Mouse (Mus musculus): ENCODE results near the gene Rsph10b. TPM values are rescaled to one million over a fixed set of nuclear protein-coding genes. Genes with fewer than 3 reads are reported as not detected.

Rsph10b gene
- polyA plus RNA-seq, 1 experiment = not detected

DNA sequence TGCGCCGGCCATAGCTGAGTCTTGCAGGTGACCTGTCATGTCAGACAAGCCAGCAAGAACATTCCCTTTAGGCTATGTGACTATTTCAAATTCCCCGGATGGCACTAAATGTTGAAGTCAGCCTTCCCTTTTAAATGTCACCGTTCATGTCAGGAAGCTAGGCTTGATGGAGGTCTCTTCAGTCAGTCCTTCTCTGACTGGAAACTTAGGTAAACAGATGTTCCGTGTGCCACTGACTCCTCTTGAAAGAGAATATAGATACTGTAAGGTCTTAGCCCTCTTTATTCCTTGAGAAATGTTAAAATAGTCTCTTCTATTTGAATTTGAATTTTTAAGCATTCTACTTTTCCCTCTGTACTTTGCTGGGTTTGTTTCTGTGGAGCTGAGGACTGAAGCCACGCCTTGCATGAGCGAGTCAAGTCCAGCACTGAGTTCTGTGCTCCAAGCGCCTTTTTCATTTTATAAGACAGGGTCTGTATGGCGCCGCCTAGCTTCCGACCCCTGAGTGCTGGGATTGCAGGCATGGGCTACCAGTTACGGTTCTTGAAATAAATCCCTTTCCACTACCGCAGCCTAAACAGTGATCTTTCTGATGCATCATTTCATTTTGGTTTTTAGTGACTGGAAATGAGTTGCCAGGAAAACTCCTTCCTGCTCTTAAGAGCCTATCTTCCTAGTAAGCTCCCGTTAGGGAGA lies 35.1 kb upstream of the Rsph10b start, which contains the start of gene Ankrd61:
Ankrd61 (minus strand) TSS at position 51 of the 696 bp plus-strand sequence.
- Histone ChIP-seq H3K27me3 (ENCODE audit: control insufficient read depth, insufficient read depth, insufficient read length) (no peaks in the 10 kb centered on the region), H3K36me3 (ENCODE audit: control insufficient read depth, insufficient read depth) (peaks cover 21% of the 10 kb centered on the region), H3K4me3 (no peak within 1 kb of the TSS), H3K79me2 (ENCODE audit: control insufficient read depth, insufficient read depth) (no peaks in the 10 kb centered on the region), H3K4me2 (ENCODE audit: low read depth) (no peak within 1 kb of the TSS), H3ac (ENCODE audit: control insufficient read depth, insufficient read length) (no peak within 1 kb of the TSS)
- TF ChIP-seq CEBPB (IDR thresholded peaks at IDR 0.05; ENCODE audit: insufficient read depth, poor library complexity, severe bottlenecking) (no peak), TCF3 (IDR thresholded peaks at IDR 0.05; ENCODE audit: insufficient read length, low read depth) (no peak), USF1 (IDR thresholded peaks at IDR 0.05; ENCODE audit: low read depth) (no peak), POLR2AphosphoS2 (IDR thresholded peaks at IDR 0.05; ENCODE audit: insufficient read length, low read depth) (no peak), MYOD1 (IDR thresholded peaks at IDR 0.05; ENCODE audit: control insufficient read depth in 1 of 3, insufficient read length in 2 of 3, low read depth in 2 of 3) (no peak), POLR2A (IDR thresholded peaks at IDR 0.05; ENCODE audit: insufficient read length, low read depth) (no peak), MYOG (IDR thresholded peaks at IDR 0.05; ENCODE audit: control insufficient read depth in 1 of 3, insufficient read depth in 1 of 3, insufficient read length in 2 of 3, low read depth in 2 of 3) (no peak), TCF12 (IDR thresholded peaks at IDR 0.05; ENCODE audit: insufficient read depth, poor library complexity, severe bottlenecking) (no peak), E2F4 (IDR thresholded peaks at IDR 0.05; ENCODE audit: insufficient read depth) (no peak), SRF (IDR thresholded peaks at IDR 0.05; ENCODE audit: control insufficient read depth, insufficient read length, low read depth) (no peak), MAX (IDR thresholded peaks at IDR 0.05; ENCODE audit: low read depth) (no peak), REST (IDR thresholded peaks at IDR 0.05; ENCODE audit: insufficient read depth, insufficient read length) (no peak)

DNA sequence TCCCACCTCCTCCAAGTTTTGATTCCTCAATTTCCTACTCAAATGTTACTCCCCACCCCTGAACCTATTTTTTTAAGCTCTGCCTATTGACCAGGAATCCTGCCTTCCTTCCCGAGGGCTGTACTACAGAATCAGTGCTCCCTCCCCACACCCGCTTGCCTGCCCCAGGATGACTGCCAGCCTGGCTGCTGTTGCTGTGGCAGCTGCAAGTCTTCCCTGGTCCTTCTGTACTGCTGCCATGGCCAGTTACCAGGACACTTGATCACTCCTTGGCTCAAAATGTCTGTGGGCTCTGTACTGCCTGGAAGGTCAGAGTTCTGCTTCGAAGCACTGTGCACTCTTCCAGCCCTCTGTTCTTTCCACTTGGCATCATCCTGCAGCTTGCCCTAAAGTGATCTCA lies 30.7 kb upstream of the Rsph10b start:
- Histone ChIP-seq H3K4me3 (no peak overlapping the region), H3K4me2 (ENCODE audit: low read depth) (no peak overlapping the region), H3K79me2 (ENCODE audit: control insufficient read depth, insufficient read depth) (peaks cover 6% of the 10 kb centered on the region), H3K27me3 (ENCODE audit: control insufficient read depth, insufficient read depth, insufficient read length) (no peaks in the 10 kb centered on the region), H3K36me3 (ENCODE audit: control insufficient read depth, insufficient read depth) (peaks cover 24% of the 10 kb centered on the region), H3ac (ENCODE audit: control insufficient read depth, insufficient read length) (no peak overlapping the region)
- TF ChIP-seq E2F4 (IDR thresholded peaks at IDR 0.05; ENCODE audit: insufficient read depth) (no peak), CEBPB (IDR thresholded peaks at IDR 0.05; ENCODE audit: insufficient read depth, poor library complexity, severe bottlenecking) (no peak), MYOG (IDR thresholded peaks at IDR 0.05; ENCODE audit: control insufficient read depth in 1 of 3, insufficient read depth in 1 of 3, insufficient read length in 2 of 3, low read depth in 2 of 3) (peak; percentile 75 to 81 (median 80)), USF1 (IDR thresholded peaks at IDR 0.05; ENCODE audit: low read depth) (no peak), MAX (IDR thresholded peaks at IDR 0.05; ENCODE audit: low read depth) (no peak), POLR2AphosphoS2 (IDR thresholded peaks at IDR 0.05; ENCODE audit: insufficient read length, low read depth) (peak; percentile 9), MYOD1 (IDR thresholded peaks at IDR 0.05; ENCODE audit: control insufficient read depth in 1 of 3, insufficient read length in 2 of 3, low read depth in 2 of 3) (peak in 2 of 3 experiments; percentile 75 to 87), TCF3 (IDR thresholded peaks at IDR 0.05; ENCODE audit: insufficient read length, low read depth) (no peak)

DNA sequence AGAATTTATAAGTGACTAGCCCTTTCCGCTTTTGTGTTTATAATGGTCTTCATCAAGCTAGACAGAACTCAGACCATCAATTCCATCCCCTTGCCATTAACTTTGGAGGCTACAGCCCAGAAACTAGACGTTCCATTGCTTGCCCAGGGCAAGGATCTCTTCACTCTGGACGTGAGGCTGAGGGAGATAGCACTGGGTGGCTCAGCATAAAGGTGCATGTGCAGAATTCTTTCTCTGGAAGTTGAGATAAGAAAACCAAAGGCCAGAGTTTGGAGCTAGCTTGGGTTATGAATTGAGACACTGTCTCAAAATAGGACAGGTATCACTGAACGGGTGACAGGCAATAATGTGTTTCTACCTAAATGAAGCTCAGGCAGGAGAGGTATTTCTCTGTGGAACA lies 29.0 kb upstream of the Rsph10b start:
- peaks cover 21% of the 10 kb centered on the region for H3K79me2 ChIP-seq (ENCODE audit: control insufficient read depth, insufficient read depth)
- H3ac ChIP-seq (ENCODE audit: control insufficient read depth, insufficient read length) = no peak overlapping the region
- H3K36me3 ChIP-seq (ENCODE audit: control insufficient read depth, insufficient read depth) = peaks cover 24% of the 10 kb centered on the region
- H3K4me2 ChIP-seq (ENCODE audit: low read depth) = no peak overlapping the region
- H3K27me3 ChIP-seq (ENCODE audit: control insufficient read depth, insufficient read depth, insufficient read length) = no peaks in the 10 kb centered on the region
- H3K4me3 ChIP-seq = no peak overlapping the region
- TF ChIP-seq MYOD1 (IDR thresholded peaks at IDR 0.05; ENCODE audit: control insufficient read depth in 1 of 3, insufficient read length in 2 of 3, low read depth in 2 of 3) (no peak), TCF12 (IDR thresholded peaks at IDR 0.05; ENCODE audit: insufficient read depth, poor library complexity, severe bottlenecking) (no peak), SRF (IDR thresholded peaks at IDR 0.05; ENCODE audit: control insufficient read depth, insufficient read length, low read depth) (no peak), MYOG (IDR thresholded peaks at IDR 0.05; ENCODE audit: control insufficient read depth in 1 of 3, insufficient read depth in 1 of 3, insufficient read length in 2 of 3, low read depth in 2 of 3) (no peak), USF1 (IDR thresholded peaks at IDR 0.05; ENCODE audit: low read depth) (no peak), CEBPB (IDR thresholded peaks at IDR 0.05; ENCODE audit: insufficient read depth, poor library complexity, severe bottlenecking) (no peak), TCF3 (IDR thresholded peaks at IDR 0.05; ENCODE audit: insufficient read length, low read depth) (no peak), POLR2A (IDR thresholded peaks at IDR 0.05; ENCODE audit: insufficient read length, low read depth) (no peak), REST (IDR thresholded peaks at IDR 0.05; ENCODE audit: insufficient read depth, insufficient read length) (no peak), MAX (IDR thresholded peaks at IDR 0.05; ENCODE audit: low read depth) (no peak), POLR2AphosphoS2 (IDR thresholded peaks at IDR 0.05; ENCODE audit: insufficient read length, low read depth) (no peak), E2F4 (IDR thresholded peaks at IDR 0.05; ENCODE audit: insufficient read depth) (no peak)

DNA sequence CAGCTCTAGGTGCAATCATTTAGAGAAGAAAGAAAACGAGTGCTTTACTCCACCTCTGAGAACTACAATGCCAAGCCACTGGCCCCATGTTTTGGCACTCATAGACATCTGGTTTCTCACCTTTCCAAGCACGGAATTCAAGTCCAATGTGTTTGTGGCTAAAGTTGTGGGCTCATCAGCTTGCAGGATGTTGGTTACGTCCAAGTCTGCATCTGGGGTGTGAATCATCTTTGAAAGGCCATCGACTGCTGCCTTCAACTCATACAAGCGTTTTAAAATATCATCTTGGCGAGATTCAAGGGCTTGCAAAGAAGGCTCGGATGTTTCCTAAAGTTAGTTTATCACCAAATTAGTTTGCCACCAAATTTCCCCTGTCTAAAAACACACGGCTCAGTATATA lies 26.4 kb upstream of the Rsph10b start:
- no peak overlapping the region for H3ac ChIP-seq (ENCODE audit: control insufficient read depth, insufficient read length)
- peaks cover 26% of the 10 kb centered on the region for H3K79me2 ChIP-seq (ENCODE audit: control insufficient read depth, insufficient read depth)
- no peak for TF ChIP-seq MAX (IDR thresholded peaks at IDR 0.05; ENCODE audit: low read depth)
- TF ChIP-seq REST (IDR thresholded peaks at IDR 0.05; ENCODE audit: insufficient read depth, insufficient read length) = no peak
- no peak for TF ChIP-seq POLR2AphosphoS2 (IDR thresholded peaks at IDR 0.05; ENCODE audit: insufficient read length, low read depth)
- TF ChIP-seq SRF (IDR thresholded peaks at IDR 0.05; ENCODE audit: control insufficient read depth, insufficient read length, low read depth) = no peak
- no peak for TF ChIP-seq MYOG (IDR thresholded peaks at IDR 0.05; ENCODE audit: control insufficient read depth in 1 of 3, insufficient read depth in 1 of 3, insufficient read length in 2 of 3, low read depth in 2 of 3)
- TF ChIP-seq USF1 (IDR thresholded peaks at IDR 0.05; ENCODE audit: low read depth) = no peak
- TF ChIP-seq E2F4 (IDR thresholded peaks at IDR 0.05; ENCODE audit: insufficient read depth) = no peak
- no peak for TF ChIP-seq TCF3 (IDR thresholded peaks at IDR 0.05; ENCODE audit: insufficient read length, low read depth)
- TF ChIP-seq CEBPB (IDR thresholded peaks at IDR 0.05; ENCODE audit: insufficient read depth, poor library complexity, severe bottlenecking) = no peak
- H3K27me3 ChIP-seq (ENCODE audit: control insufficient read depth, insufficient read depth, insufficient read length) = no peaks in the 10 kb centered on the region
- peak overlapping the region; percentile 38 for H3K4me2 ChIP-seq (ENCODE audit: low read depth)
- no peak overlapping the region for H3K4me3 ChIP-seq
- H3K36me3 ChIP-seq (ENCODE audit: control insufficient read depth, insufficient read depth) = peaks cover 16% of the 10 kb centered on the region

All from myocyte (in vitro differentiated cells).